Mouse (Mus musculus): ENCODE results near the gene Lrsam1. TPM values are rescaled to one million over a fixed set of nuclear protein-coding genes. Genes with fewer than 3 reads are reported as not detected.
A peak's percentile ranks its signal among the peaks of the same experiment; 100 is the strongest.

The Lrsam1 gene
- polyA plus RNA-seq, 1 experiment, result 4.1 TPM

GRCm38 (mm10) chr2:32965511-32966183, 4.2 kb upstream of the Lrsam1 start:
- peak overlapping the region; percentile 10; the same call in 1 of the 2 replicates for H3K27ac ChIP-seq (ENCODE audit: control insufficient read depth, insufficient read depth, low read depth, low read length, poor library complexity)
- no peak for TF ChIP-seq CTCF (IDR thresholded peaks at IDR 0.05; ENCODE audit: control insufficient read depth, insufficient read depth, low read length)
- no peak for TF ChIP-seq POLR2A (IDR thresholded peaks at IDR 0.05; ENCODE audit: borderline replicate concordance, control insufficient read depth, low read depth, low read length)
- WGBS, result 35% methylated on average over 7 of the region's 7 CpGs
- H3K4me3 ChIP-seq (replicated peaks; ENCODE audit: control insufficient read depth, low read depth, low read length), result no peak overlapping the region
- H3K4me1 ChIP-seq (ENCODE audit: control insufficient read depth, insufficient read depth, low read length), result peaks cover 5% of the 10 kb centered on the region; the same call in 1 of the 2 replicates

- no peak for TF ChIP-seq CTCF (IDR thresholded peaks at IDR 0.05; ENCODE audit: control insufficient read depth, insufficient read depth, low read length)
- no peak for TF ChIP-seq POLR2A (IDR thresholded peaks at IDR 0.05; ENCODE audit: borderline replicate concordance, control insufficient read depth, low read depth, low read length)
- Histone ChIP-seq H3K4me3 (replicated peaks; ENCODE audit: control insufficient read depth, low read depth, low read length) (no peak overlapping the region), H3K27ac (ENCODE audit: control insufficient read depth, insufficient read depth, low read depth, low read length, poor library complexity) (no peak overlapping the region), H3K4me1 (ENCODE audit: control insufficient read depth, insufficient read depth, low read length) (peaks cover 5% of the 10 kb centered on the region; the same call in 1 of the 2 replicates)
- WGBS, result 41% methylated on average over 10 of the region's 10 CpGs
Observed at GRCm38 (mm10) chr2:32964659-32965457, 3.4 kb upstream of the Lrsam1 start.

GRCm38 (mm10) chr2:32963981-32964380, 2.6 kb upstream of the Lrsam1 start:
- Histone ChIP-seq H3K4me1 (ENCODE audit: control insufficient read depth, insufficient read depth, low read length) (peaks cover 5% of the 10 kb centered on the region; the same call in 1 of the 2 replicates), H3K27ac (ENCODE audit: control insufficient read depth, insufficient read depth, low read depth, low read length, poor library complexity) (no peak overlapping the region), H3K4me3 (replicated peaks; ENCODE audit: control insufficient read depth, low read depth, low read length) (no peak overlapping the region)
- WGBS, result 62% methylated on average over 1 of the region's 1 CpGs
- TF ChIP-seq CTCF (IDR thresholded peaks at IDR 0.05; ENCODE audit: control insufficient read depth, insufficient read depth, low read length), result no peak
- TF ChIP-seq POLR2A (IDR thresholded peaks at IDR 0.05; ENCODE audit: borderline replicate concordance, control insufficient read depth, low read depth, low read length), result no peak

GRCm38 (mm10) chr2:32963544-32963943, 2.1 kb upstream of the Lrsam1 start:
- Histone ChIP-seq H3K4me1 (ENCODE audit: control insufficient read depth, insufficient read depth, low read length) (peaks cover 5% of the 10 kb centered on the region; the same call in 1 of the 2 replicates), H3K27ac (ENCODE audit: control insufficient read depth, insufficient read depth, low read depth, low read length, poor library complexity) (no peak overlapping the region), H3K4me3 (replicated peaks; ENCODE audit: control insufficient read depth, low read depth, low read length) (no peak overlapping the region)
- no peak for TF ChIP-seq CTCF (IDR thresholded peaks at IDR 0.05; ENCODE audit: control insufficient read depth, insufficient read depth, low read length)
- no peak for TF ChIP-seq POLR2A (IDR thresholded peaks at IDR 0.05; ENCODE audit: borderline replicate concordance, control insufficient read depth, low read depth, low read length)
- 63% methylated on average over 4 of the region's 4 CpGs for WGBS

GRCm38 (mm10) chr2:32962875-32963220, 1.4 kb upstream of the Lrsam1 start:
- Histone ChIP-seq H3K4me3 (replicated peaks; ENCODE audit: control insufficient read depth, low read depth, low read length) (peak overlapping the region; percentile 54), H3K4me1 (ENCODE audit: control insufficient read depth, insufficient read depth, low read length) (peaks cover 5% of the 10 kb centered on the region; the same call in 1 of the 2 replicates), H3K27ac (ENCODE audit: control insufficient read depth, insufficient read depth, low read depth, low read length, poor library complexity) (peak overlapping the region; percentile 17; the same call in 1 of the 2 replicates)
- WGBS, result 5% methylated on average over 9 of the region's 9 CpGs
- TF ChIP-seq POLR2A (IDR thresholded peaks at IDR 0.05; ENCODE audit: borderline replicate concordance, control insufficient read depth, low read depth, low read length) (no peak), CTCF (IDR thresholded peaks at IDR 0.05; ENCODE audit: control insufficient read depth, insufficient read depth, low read length) (no peak)

- peaks cover 3% of the 10 kb centered on the region; the same call in 1 of the 2 replicates for H3K4me1 ChIP-seq (ENCODE audit: control insufficient read depth, insufficient read depth, low read length)
- 1% methylated on average over 33 of the region's 33 CpGs for WGBS
- no peak for TF ChIP-seq POLR2A (IDR thresholded peaks at IDR 0.05; ENCODE audit: borderline replicate concordance, control insufficient read depth, low read depth, low read length)
- no peak for TF ChIP-seq CTCF (IDR thresholded peaks at IDR 0.05; ENCODE audit: control insufficient read depth, insufficient read depth, low read length)
Observed at GRCm38 (mm10) chr2:32962062-32962874, 854 bp upstream of the Lrsam1 start.

GRCm38 (mm10) chr2:32960273-32960672, 1.1 kb downstream of the Lrsam1 start:
- H3K4me3 ChIP-seq (replicated peaks; ENCODE audit: control insufficient read depth, low read depth, low read length), result no peak overlapping the region
- H3K27ac ChIP-seq (ENCODE audit: control insufficient read depth, insufficient read depth, low read depth, low read length, poor library complexity), result peak overlapping the region; percentile 38
- WGBS, result 59% methylated on average over 4 of the region's 4 CpGs
- H3K4me1 ChIP-seq (ENCODE audit: control insufficient read depth, insufficient read depth, low read length), result peaks cover 3% of the 10 kb centered on the region; the same call in 1 of the 2 replicates
- TF ChIP-seq CTCF (IDR thresholded peaks at IDR 0.05; ENCODE audit: control insufficient read depth, insufficient read depth, low read length) (no peak), POLR2A (IDR thresholded peaks at IDR 0.05; ENCODE audit: borderline replicate concordance, control insufficient read depth, low read depth, low read length) (no peak)

More at GRCm38 (mm10) chr2:32962062-32962874, 854 bp upstream of the Lrsam1 start:
- Histone ChIP-seq H3K4me3 (replicated peaks; ENCODE audit: control insufficient read depth, low read depth, low read length) (peak overlapping the region; percentile 92), H3K27ac (ENCODE audit: control insufficient read depth, insufficient read depth, low read depth, low read length, poor library complexity) (peak overlapping the region; percentile 61)
